Comparison of ENCODE assay signal across 7 mouse cellular contexts in genomic region chr9:65021887-65022579, GRCm38 (mm10). TPM values are rescaled to one million over a fixed set of nuclear protein-coding genes. Genes with fewer than 3 reads are reported as not detected.
DNase-seq lines count a peak whose midpoint lies in the region; ATAC-seq and TF ChIP-seq lines count a peak whose summit lies in the region.

No protein-coding gene starts in this region.

- no peak for DNase-seq in lung, postnatal 10 days
- no peak for DNase-seq in intestine, embryonic 14.5 days (ENCODE audit: low spot score)
- DNase-seq in retina, embryonic 14.5 days (ENCODE audit: low spot score): no peak
- no peak for DNase-seq in lung, postnatal 36 days

- H3K36me3 ChIP-seq in lung, embryonic 16.5 days (ENCODE audit: control insufficient read depth, insufficient read depth, low read length): no peaks in the 10 kb centered on the region
- H3K36me3 ChIP-seq in intestine, embryonic 14.5 days (ENCODE audit: control insufficient read depth, insufficient read depth, low read length): no peaks in the 10 kb centered on the region
- H3K36me3 ChIP-seq in neural tube, embryonic 12.5 days: no peaks in the 10 kb centered on the region

- peak overlapping the region; percentile 79 for H3K4me2 ChIP-seq in lung, embryonic 16.5 days (ENCODE audit: low read depth, low read length)
- peak overlapping the region; percentile 64 for H3K4me2 ChIP-seq in intestine, embryonic 14.5 days (ENCODE audit: low read length)
- peak overlapping the region; percentile 83 for H3K4me2 ChIP-seq in neural tube, embryonic 12.5 days (replicated peaks)

- TF ChIP-seq CTCF in embryonic fibroblast, embryonic 13.5 days (IDR thresholded peaks at IDR 0.05; ENCODE audit: borderline replicate concordance, insufficient read depth, low read length): no peak

- no peaks in the 10 kb centered on the region for H3K9me3 ChIP-seq in lung, embryonic 16.5 days (ENCODE audit: control insufficient read depth, low read length)
- no peaks in the 10 kb centered on the region for H3K9me3 ChIP-seq in intestine, embryonic 14.5 days (ENCODE audit: control insufficient read depth, low read length)
- H3K9me3 ChIP-seq in neural tube, embryonic 12.5 days: no peaks in the 10 kb centered on the region

- H3K4me1 ChIP-seq in lung, embryonic 16.5 days (replicated peaks; ENCODE audit: control insufficient read depth, insufficient read depth, low read length): peaks cover 27% of the 10 kb centered on the region
- peaks cover 4% of the 10 kb centered on the region; the same call in 1 of the 2 replicates for H3K4me1 ChIP-seq in embryonic fibroblast, embryonic 13.5 days (ENCODE audit: control insufficient read depth, insufficient read depth, low read length)
- peaks cover 32% of the 10 kb centered on the region for H3K4me1 ChIP-seq in intestine, embryonic 14.5 days (replicated peaks; ENCODE audit: control insufficient read depth, insufficient read depth, low read length)
- peaks cover 31% of the 10 kb centered on the region for H3K4me1 ChIP-seq in neural tube, embryonic 12.5 days

- ATAC-seq in lung, embryonic 16.5 days (ENCODE audit: low read depth): no peak
- ATAC-seq in intestine, embryonic 14.5 days (replicated peaks; ENCODE audit: low FRiP score, low TSS enrichment, low read depth): peak; percentile 33; the same call in 1 of the 2 replicates
- no peak for ATAC-seq in neural tube, embryonic 12.5 days (ENCODE audit: low FRiP score, low read depth)

- peak overlapping the region; percentile 95 for H3K9ac ChIP-seq in lung, embryonic 16.5 days (ENCODE audit: low read length)
- peak overlapping the region; percentile 89 for H3K9ac ChIP-seq in intestine, embryonic 14.5 days (ENCODE audit: low read length)
- peak overlapping the region; percentile 97; the same call in 1 of the 2 replicates for H3K9ac ChIP-seq in neural tube, embryonic 12.5 days

- no peaks in the 10 kb centered on the region for H3K27me3 ChIP-seq in lung, embryonic 16.5 days (ENCODE audit: control insufficient read depth, insufficient read depth, low read depth, low read length)
- H3K27me3 ChIP-seq in intestine, embryonic 14.5 days (replicated peaks; ENCODE audit: control insufficient read depth, insufficient read depth, low read length): no peaks in the 10 kb centered on the region
- H3K27me3 ChIP-seq in neural tube, embryonic 12.5 days (replicated peaks): no peaks in the 10 kb centered on the region

- TF ChIP-seq POLR2A in embryonic fibroblast, embryonic 13.5 days (IDR thresholded peaks at IDR 0.05; ENCODE audit: low read depth, low read length): no peak

- peak overlapping the region; percentile 97 for H3K4me3 ChIP-seq in lung, embryonic 16.5 days (ENCODE audit: low read length)
- H3K4me3 ChIP-seq in embryonic fibroblast, embryonic 13.5 days (ENCODE audit: insufficient read depth, low read length): peak overlapping the region; percentile 18; the same call in 1 of the 2 replicates
- H3K4me3 ChIP-seq in intestine, embryonic 14.5 days (ENCODE audit: low read depth, low read length): peak overlapping the region; percentile 99
- H3K4me3 ChIP-seq in neural tube, embryonic 12.5 days: peak overlapping the region; percentile 95

- WGBS in lung, embryonic 16.5 days: 14% methylated on average over 9 of the region's 9 CpGs
- WGBS in intestine, embryonic 14.5 days: 20% methylated on average over 9 of the region's 9 CpGs
- 22% methylated on average over 9 of the region's 9 CpGs for WGBS in neural tube, embryonic 12.5 days

- peak overlapping the region; percentile 58 for H3K27ac ChIP-seq in lung, embryonic 16.5 days (ENCODE audit: low read length)
- H3K27ac ChIP-seq in embryonic fibroblast, embryonic 13.5 days (ENCODE audit: insufficient read depth, low read length): peak overlapping the region; percentile 51
- H3K27ac ChIP-seq in intestine, embryonic 14.5 days (ENCODE audit: low read depth): peak overlapping the region; percentile 84
- no peak overlapping the region for H3K27ac ChIP-seq in neural tube, embryonic 12.5 days

RNA-seq across cellular contexts. Expression of gene Hacd3, which starts 0.5 kb away (rescaled TPM):
- polyA plus RNA-seq in lung, embryonic 16.5 days (2015; fragmentation: Nextera tagmentation; extraction: Ambion mirVana): 76.6 and 79.6 TPM in 2 replicates
- 39.7 and 46.7 TPM in 2 replicates for polyA plus RNA-seq in embryonic fibroblast, embryonic 13.5 days (2011; ENCODE audit: insufficient read length, low read depth, missing spikeins)
- 66.5 and 80.3 TPM in 2 replicates for polyA plus RNA-seq in intestine, embryonic 14.5 days (2014; fragmentation: Nextera tagmentation; extraction: Ambion mirVana)
- polyA plus RNA-seq in neural tube, embryonic 12.5 days (2016; fragmentation: Nextera tagmentation; extraction: Ambion mirVana): 165 and 166 TPM in 2 replicates

RNA-seq across cellular contexts. Expression of gene Dpp8, which starts 10.2 kb away (rescaled TPM):
- 35.9 and 37.6 TPM in 2 replicates for polyA plus RNA-seq in lung, embryonic 16.5 days (2015; fragmentation: Nextera tagmentation; extraction: Ambion mirVana)
- 98.8 and 104 TPM in 2 replicates for polyA plus RNA-seq in embryonic fibroblast, embryonic 13.5 days (2011; ENCODE audit: insufficient read length, low read depth, missing spikeins)
- polyA plus RNA-seq in intestine, embryonic 14.5 days (2014; fragmentation: Nextera tagmentation; extraction: Ambion mirVana): 26.4 and 30.7 TPM in 2 replicates
- polyA plus RNA-seq in neural tube, embryonic 12.5 days (2016; fragmentation: Nextera tagmentation; extraction: Ambion mirVana): 48.9 and 53.5 TPM in 2 replicates

Comparison
In these comparisons a context has a peak if more than half of its experiments do, and no peak if none do; other contexts are left out.
1. H3K4me3 ChIP-seq: peak in every context shown above with its lines; median percentile 99 in intestine, embryonic 14.5 days; 97 in lung, embryonic 16.5 days; 95 in neural tube, embryonic 12.5 days; 18 in embryonic fibroblast, embryonic 13.5 days.